Mouse (Mus musculus) hindbrain, embryonic 15.5 days (tissue): Measurements from ENCODE around the gene Ttc4. TPM values are rescaled to one million over a fixed set of nuclear protein-coding genes. Genes with fewer than 3 reads are reported as not detected.

Source experiments
- ATAC-seq: fragments of 200-750 bp; cut with Nextera tagmentation; 2 replicates; pipeline ENCODE4 v1.8.0; 2017; ENCODE audit warnings: low read depth, moderate number of reproducible peaks, moderate TSS enrichment; ENCODE audit not compliant: low FRiP score
- H3K27ac ChIP-seq: fragments of 300-500 bp; sonication (generic); replicated peaks from 2 replicates; pipeline ENCODE4 v1.5.1; 2015; ENCODE audit warnings: mild to moderate bottlenecking, inconsistent platforms
- H3K27me3 ChIP-seq: fragments of 300-500 bp; sonication (generic); 2 replicates; pipeline ENCODE4 v1.6.1; 2015; ENCODE audit warnings: control low read depth, inconsistent platforms
- H3K36me3 ChIP-seq: fragments of 300-500 bp; sonication (generic); 2 replicates; pipeline ENCODE4 v1.6.1; 2015; ENCODE audit warnings: control low read depth, inconsistent platforms
- H3K4me1 ChIP-seq: fragments of 300-500 bp; sonication (generic); replicated peaks from 2 replicates; pipeline ENCODE4 v1.6.1; 2015; ENCODE audit warnings: control low read depth, inconsistent platforms
- H3K4me2 ChIP-seq: fragments of 300-500 bp; sonication (generic); 2 replicates; pipeline ENCODE4 v1.6.1; 2015; ENCODE audit warnings: moderate library complexity, mild to moderate bottlenecking, inconsistent platforms
- H3K4me3 ChIP-seq: fragments of 300-500 bp; sonication (generic); 2 replicates; pipeline ENCODE4 v1.5.1; 2015; ENCODE audit warnings: mild to moderate bottlenecking, inconsistent platforms
- H3K9ac ChIP-seq: fragments of 300-500 bp; sonication (generic); 2 replicates; pipeline ENCODE4 v1.6.1; 2015; ENCODE audit warnings: inconsistent platforms
- H3K9me3 ChIP-seq: fragments of 300-500 bp; sonication (generic); 2 replicates; pipeline ENCODE4 v1.6.1; 2016; ENCODE audit warnings: control low read depth, inconsistent platforms
- WGBS: fragments of 180-500 bp; shearing (Covaris S2); methylation state at CpG from one replicate; pipeline ENCODE4 v1.1.7; 2015; 5-methylcytosine and 5-hydroxymethylcytosine counted together
- polyA plus RNA-seq: library from polyadenylated mRNA; unstranded; fragments of >200 nt; fragmentation: Nextera tagmentation; extraction: Ambion mirVana; gene quantifications from 2 replicates; pipeline ENCODE4 v1.2.1, GENCODE M21; 2015

The Ttc4 gene
- polyA plus RNA-seq, 1 experiment from 2014 or later = 153 TPM

DNA sequence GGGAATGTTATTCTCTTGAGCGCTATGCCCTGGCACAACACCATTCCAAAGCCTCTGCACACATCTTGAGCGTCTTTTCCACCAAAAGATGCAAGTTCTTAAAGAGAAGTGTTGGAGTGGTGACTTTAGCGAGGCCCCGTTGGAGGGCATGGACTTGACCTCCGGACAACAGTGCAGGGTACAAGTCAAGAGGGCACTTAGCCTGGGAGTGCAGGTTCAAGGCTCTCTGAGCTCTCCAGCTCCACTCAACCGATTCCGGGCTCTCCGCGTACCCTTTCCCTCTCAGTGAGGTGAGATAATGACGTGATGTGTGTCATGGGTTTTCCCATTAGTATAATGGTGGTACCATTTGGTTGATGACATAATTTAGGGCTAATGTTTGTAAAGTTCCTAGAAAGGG lies 54.5 kb downstream of the Ttc4 start:
- 89% methylated on average over 10 of the region's 10 CpGs for WGBS
- Histone ChIP-seq H3K27me3 (peaks cover 34% of the 10 kb centered on the region), H3K4me3 (no peak overlapping the region), H3K4me2 (no peak overlapping the region), H3K9me3 (no peaks in the 10 kb centered on the region), H3K27ac (no peak overlapping the region), H3K36me3 (no peaks in the 10 kb centered on the region), H3K9ac (no peak overlapping the region), H3K4me1 (peaks cover 13% of the 10 kb centered on the region)
- ATAC-seq = no peak

DNA sequence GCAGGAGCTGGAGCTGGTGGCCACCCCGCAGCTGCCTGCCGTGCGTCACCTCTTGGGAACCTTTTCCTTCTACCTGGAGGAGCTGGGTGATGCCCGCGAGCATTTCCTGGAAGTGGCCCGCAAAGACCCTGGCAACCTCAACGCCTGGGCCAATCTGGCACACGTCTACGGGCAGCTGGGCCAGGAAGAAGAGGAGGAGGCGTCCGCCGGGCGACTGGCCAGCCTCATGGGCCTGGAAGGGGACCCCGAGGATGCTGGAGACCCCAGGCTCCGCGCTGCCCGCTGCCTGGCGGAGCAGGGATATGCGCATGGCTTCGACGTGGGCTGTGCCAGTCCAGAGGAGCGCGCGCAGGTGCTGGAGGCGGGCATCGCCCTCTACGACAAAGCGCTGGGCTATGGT lies 56.0 kb downstream of the Ttc4 start:
- Histone ChIP-seq H3K4me1 (peaks cover 14% of the 10 kb centered on the region), H3K27ac (no peak overlapping the region), H3K9me3 (no peaks in the 10 kb centered on the region), H3K4me3 (no peak overlapping the region), H3K36me3 (no peaks in the 10 kb centered on the region), H3K27me3 (peaks cover 34% of the 10 kb centered on the region), H3K4me2 (peak overlapping the region; percentile 34), H3K9ac (no peak overlapping the region)
- WGBS = 26% methylated on average over 28 of the region's 28 CpGs
- no peak for ATAC-seq

DNA sequence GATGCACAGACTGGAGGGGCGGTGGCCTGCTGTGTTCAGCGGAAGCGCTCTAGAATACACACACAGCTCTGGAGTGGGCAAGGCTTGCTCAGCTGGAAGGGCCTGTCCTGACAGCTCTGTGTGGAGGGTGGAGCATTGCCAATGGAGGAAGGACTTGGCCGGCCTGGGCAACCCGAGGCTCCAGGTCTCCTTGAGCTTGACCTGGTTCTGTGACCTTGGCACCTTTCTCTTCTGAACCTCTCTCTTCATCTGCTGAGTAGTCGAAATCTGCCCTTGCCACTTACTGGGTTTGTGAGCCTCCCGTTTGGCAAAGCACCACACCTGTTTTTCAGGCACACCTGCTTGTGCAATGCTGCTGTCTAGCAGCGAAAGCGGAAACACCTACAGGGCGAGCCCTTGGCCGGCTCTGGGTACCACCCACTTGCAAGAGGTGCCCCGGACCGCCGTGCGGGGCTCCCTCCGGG lies 56.7 kb downstream of the Ttc4 start, which contains the start of gene Ttc22:
Ttc22 (plus strand) TSS at position 403 of the 464 bp plus-strand sequence.
- Histone ChIP-seq H3K27ac (no peak within 1 kb of the TSS), H3K9ac (no peak within 1 kb of the TSS), H3K4me1 (peaks cover 20% of the 10 kb centered on the region), H3K4me2 (peak within 1 kb of the TSS; percentile 34), H3K36me3 (no peaks in the 10 kb centered on the region), H3K27me3 (peaks cover 34% of the 10 kb centered on the region), H3K4me3 (no peak within 1 kb of the TSS), H3K9me3 (no peaks in the 10 kb centered on the region)
- 30% methylated on average over 16 of the region's 16 CpGs for WGBS
- ATAC-seq = no peak

DNA sequence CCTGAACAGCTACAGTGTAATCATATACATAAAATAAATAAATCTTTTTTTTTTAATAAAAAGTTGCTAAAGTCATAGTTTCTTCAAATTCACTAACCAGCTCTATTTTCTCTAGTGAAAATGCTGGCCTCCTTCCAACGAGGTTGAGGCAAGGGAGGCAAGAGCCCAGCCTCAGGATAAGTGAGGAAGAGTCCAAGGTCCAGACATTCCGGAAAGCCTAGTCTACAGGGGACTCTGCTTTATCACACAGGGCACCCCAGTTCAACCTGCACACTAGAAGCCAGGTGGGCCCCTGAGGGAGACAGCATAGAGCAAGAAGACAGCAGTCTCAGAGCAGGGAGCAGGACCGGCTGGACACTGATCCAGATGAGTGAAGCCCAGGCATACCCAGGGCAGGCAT lies 57.3 kb downstream of the Ttc4 start:
- WGBS = 75% methylated on average over 3 of the region's 3 CpGs
- peaks cover 34% of the 10 kb centered on the region for H3K27me3 ChIP-seq

DNA sequence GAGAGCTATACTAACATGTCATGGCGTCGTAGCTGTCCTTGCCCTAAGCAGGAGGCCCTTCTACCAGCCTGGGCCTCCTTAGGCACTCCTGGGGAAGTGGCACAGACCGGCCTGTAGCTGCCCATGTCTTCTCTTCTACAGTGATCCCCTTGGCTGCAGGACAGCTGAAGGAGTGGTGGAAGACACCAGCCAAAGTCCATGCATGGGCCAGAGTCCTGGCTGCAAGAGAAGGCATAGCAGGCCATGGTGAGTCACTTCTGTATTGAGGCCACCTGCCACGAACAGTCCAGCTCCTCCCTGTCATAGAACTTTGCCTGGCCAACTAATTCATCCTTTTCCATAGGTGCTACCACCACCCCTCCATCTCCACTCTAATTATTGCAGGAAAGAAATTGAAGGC lies 59.8 kb downstream of the Ttc4 start:
- Histone ChIP-seq H3K4me3 (no peak overlapping the region), H3K9ac (no peak overlapping the region), H3K36me3 (no peaks in the 10 kb centered on the region), H3K9me3 (no peaks in the 10 kb centered on the region), H3K27ac (no peak overlapping the region), H3K27me3 (peaks cover 30% of the 10 kb centered on the region), H3K4me2 (no peak overlapping the region), H3K4me1 (peaks cover 22% of the 10 kb centered on the region)
- 91% methylated on average over 4 of the region's 4 CpGs for WGBS
- ATAC-seq = no peak

More for the DNA sequence above, 57.3 kb downstream of the Ttc4 start:
- H3K4me2 ChIP-seq = no peak overlapping the region
- no peaks in the 10 kb centered on the region for H3K36me3 ChIP-seq
- ATAC-seq = no peak
- H3K27ac ChIP-seq = no peak overlapping the region
- H3K4me1 ChIP-seq = peaks cover 23% of the 10 kb centered on the region
- H3K4me3 ChIP-seq = no peak overlapping the region
- no peak overlapping the region for H3K9ac ChIP-seq
- H3K9me3 ChIP-seq = no peaks in the 10 kb centered on the region

DNA sequence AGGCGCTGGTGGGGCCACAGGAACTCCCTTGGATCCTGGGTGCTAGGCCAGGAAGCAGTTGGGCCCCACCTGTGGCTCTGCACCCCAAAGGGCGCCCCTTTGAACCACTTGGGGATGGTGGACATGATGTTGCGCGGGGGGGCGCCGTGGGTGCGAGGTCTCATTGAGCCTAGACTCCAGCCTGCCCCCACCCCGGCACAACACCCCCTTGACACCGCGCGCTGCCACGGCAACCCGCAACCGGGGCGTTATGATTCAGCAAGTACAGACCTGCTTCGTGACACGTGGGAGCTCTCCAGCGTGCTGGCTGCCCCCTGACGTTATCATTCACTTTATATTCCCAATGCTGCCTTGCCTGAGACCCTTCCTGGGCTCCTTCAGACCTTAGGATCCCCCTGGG lies 61.7 kb downstream of the Ttc4 start, which contains the start of gene Lexm:
Lexm (minus strand) TSS at position 186 of the 400 bp plus-strand sequence.
- 2% methylated on average over 17 of the region's 19 CpGs for WGBS
- Histone ChIP-seq H3K9ac (0 out of 2 replicates have a peak within 1 kb of the TSS, but pooled peaks have one; percentile 18), H3K4me3 (peak within 1 kb of the TSS; percentile 22), H3K36me3 (no peaks in the 10 kb centered on the region), H3K27me3 (peaks cover 12% of the 10 kb centered on the region), H3K27ac (no peak within 1 kb of the TSS), H3K9me3 (no peaks in the 10 kb centered on the region), H3K4me2 (peak within 1 kb of the TSS; percentile 55), H3K4me1 (peaks cover 14% of the 10 kb centered on the region)
- no peak for ATAC-seq

DNA sequence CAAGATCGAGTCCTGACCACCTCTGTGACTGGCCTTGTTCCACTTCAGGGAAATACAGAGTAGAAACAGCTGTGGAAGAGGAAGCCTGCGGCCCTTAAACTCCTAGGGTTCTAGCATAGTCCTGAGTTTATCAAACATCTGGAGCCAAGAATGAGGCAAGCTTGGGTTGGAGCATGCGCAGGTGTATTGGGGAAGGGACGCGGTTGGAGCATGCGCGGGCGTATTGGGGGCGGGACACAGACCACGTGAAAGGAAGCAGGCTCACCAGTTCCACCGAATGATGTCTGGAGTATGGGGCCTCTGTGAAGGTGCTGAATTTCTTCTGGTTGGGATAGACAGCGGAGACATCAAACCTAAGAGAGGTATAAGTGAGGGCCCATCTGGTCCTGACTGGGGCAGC lies 63.1 kb downstream of the Ttc4 start:
- Histone ChIP-seq H3K4me2 (no peak overlapping the region), H3K36me3 (no peaks in the 10 kb centered on the region), H3K27ac (no peak overlapping the region), H3K4me1 (peaks cover 14% of the 10 kb centered on the region), H3K9me3 (no peaks in the 10 kb centered on the region), H3K27me3 (no peaks in the 10 kb centered on the region; the same call in 1 of the 2 replicates), H3K9ac (no peak overlapping the region), H3K4me3 (no peak overlapping the region)
- ATAC-seq = no peak
- WGBS = 85% methylated on average over 12 of the region's 12 CpGs

DNA sequence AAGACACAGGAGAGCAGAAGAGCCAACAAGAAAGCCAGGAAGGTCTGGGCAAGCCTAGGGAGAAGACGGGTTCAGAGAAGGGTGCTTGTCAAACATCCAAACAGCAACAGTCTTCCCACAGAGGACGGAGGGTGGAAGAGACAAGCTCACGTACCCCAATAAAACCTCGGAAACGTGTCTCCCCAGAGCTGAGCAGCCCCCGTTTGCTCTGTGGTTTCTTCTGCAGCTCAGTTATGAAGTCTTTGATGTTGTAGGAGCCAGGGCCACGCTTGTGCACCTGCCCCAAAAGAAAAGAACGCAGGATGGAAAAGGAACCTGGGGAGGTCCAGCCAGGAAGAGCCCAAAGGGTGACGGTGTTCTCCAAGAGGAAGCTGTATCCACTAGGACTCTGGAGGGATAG lies 63.9 kb downstream of the Ttc4 start:
- no peak overlapping the region for H3K4me3 ChIP-seq
- H3K36me3 ChIP-seq = no peaks in the 10 kb centered on the region
- ATAC-seq = no peak
- WGBS = 86% methylated on average over 9 of the region's 9 CpGs
- H3K9ac ChIP-seq = no peak overlapping the region
- peaks cover 14% of the 10 kb centered on the region for H3K4me1 ChIP-seq
- no peak overlapping the region for H3K27ac ChIP-seq
- no peaks in the 10 kb centered on the region; the same call in 1 of the 2 replicates for H3K27me3 ChIP-seq
- H3K9me3 ChIP-seq = no peaks in the 10 kb centered on the region
- H3K4me2 ChIP-seq = no peak overlapping the region

DNA sequence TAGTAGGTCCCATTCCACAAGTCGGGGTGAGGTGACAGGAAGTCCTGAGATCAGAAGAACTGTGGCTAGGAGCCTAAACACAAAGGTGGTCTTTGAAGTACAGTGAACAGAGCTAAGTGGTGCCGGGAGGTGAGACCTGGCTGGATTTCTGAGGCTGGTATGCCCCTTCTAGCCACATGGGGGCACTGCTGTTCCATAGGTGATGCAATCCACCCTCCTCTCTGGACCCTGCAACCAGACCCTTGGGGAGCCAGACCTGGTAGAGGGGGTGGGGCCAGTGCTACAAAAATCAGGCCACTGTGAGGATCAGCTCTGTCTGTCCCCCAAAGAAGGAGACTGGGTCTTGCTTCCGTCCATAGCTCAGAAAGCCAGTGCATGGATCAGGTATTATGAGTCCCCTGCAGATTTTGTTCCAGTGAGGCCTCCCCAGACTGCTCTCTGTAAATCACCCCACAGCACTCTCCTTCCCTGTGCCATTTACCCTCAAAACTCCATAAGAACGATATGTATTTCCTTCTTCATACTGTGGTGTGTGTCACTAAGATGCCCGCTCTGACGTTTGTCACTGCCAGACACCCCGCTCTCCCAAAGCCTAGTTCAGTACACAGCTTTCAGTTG lies 64.5 kb downstream of the Ttc4 start:
- ATAC-seq = peak; percentile 83
- H3K9me3 ChIP-seq = no peaks in the 10 kb centered on the region
- no peak overlapping the region for H3K9ac ChIP-seq
- H3K27ac ChIP-seq = no peak overlapping the region
- 42% methylated on average over 7 of the region's 7 CpGs for whole genome bisulfite sequencing
- peaks cover 14% of the 10 kb centered on the region for H3K4me1 ChIP-seq
- no peak overlapping the region for H3K4me3 ChIP-seq
- no peak overlapping the region for H3K4me2 ChIP-seq
- H3K27me3 ChIP-seq = no peaks in the 10 kb centered on the region; the same call in 1 of the 2 replicates
- H3K36me3 ChIP-seq = no peaks in the 10 kb centered on the region

DNA sequence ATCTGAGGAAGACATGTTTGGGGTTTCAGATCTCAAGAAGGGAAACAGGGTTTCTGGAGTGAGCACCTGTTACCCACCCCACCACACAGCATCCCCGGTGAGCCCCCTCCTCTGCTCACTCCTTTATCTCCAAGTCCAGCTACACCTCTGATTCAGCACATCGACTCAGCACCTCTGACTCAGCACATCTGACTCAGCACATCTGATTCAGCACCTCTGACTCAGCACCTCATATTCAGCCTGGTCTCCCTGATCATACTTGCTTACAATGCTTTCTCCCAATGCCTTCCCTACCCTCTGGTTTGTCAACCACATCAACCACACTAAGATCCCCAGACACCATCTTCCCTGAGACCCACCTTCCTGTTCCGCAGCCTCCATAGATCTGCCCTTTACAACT lies 65.2 kb downstream of the Ttc4 start:
- Histone ChIP-seq H3K36me3 (no peaks in the 10 kb centered on the region), H3K27ac (no peak overlapping the region), H3K9ac (no peak overlapping the region), H3K4me1 (peaks cover 14% of the 10 kb centered on the region), H3K4me3 (no peak overlapping the region), H3K27me3 (no peaks in the 10 kb centered on the region), H3K4me2 (no peak overlapping the region), H3K9me3 (no peaks in the 10 kb centered on the region)
- ATAC-seq = no peak
- whole genome bisulfite sequencing = 82% methylated on average over 3 of the region's 3 CpGs

DNA sequence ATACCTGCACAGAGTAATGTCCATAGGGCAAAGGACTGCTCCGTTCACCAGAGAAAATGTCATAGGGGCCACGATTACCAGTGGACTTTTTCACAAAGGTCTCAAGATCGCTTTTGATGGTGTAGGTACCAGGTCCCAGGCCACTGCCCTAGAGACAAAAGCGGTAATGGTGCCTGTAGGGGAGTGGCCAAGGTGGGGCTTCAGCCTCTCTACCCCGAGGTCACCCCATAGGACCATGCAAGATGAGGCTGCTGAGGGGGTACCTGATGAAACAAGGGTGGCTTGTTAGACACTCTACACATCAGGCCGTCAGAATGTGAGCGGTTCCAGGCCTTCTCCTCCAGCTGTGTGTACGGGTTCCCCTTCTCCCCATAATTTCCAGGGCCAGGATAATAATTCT lies 65.6 kb downstream of the Ttc4 start:
- H3K4me2 ChIP-seq = no peak overlapping the region
- WGBS = 83% methylated on average over 8 of the region's 8 CpGs
- H3K36me3 ChIP-seq = no peaks in the 10 kb centered on the region
- no peaks in the 10 kb centered on the region for H3K27me3 ChIP-seq
- H3K9ac ChIP-seq = no peak overlapping the region
- H3K4me3 ChIP-seq = no peak overlapping the region
- peaks cover 14% of the 10 kb centered on the region for H3K4me1 ChIP-seq
- H3K9me3 ChIP-seq = no peaks in the 10 kb centered on the region
- ATAC-seq = no peak
- H3K27ac ChIP-seq = no peak overlapping the region
